Mouse (Mus musculus): ENCODE data around the gene Gm6803. TPM values are rescaled to one million over a fixed set of nuclear protein-coding genes. Genes with fewer than 3 reads are reported as not detected.

The Gm6803 gene
- polyA plus RNA-seq (2015; fragmentation: Nextera tagmentation; extraction: Ambion mirVana), result not detected in 2 replicates

DNA sequence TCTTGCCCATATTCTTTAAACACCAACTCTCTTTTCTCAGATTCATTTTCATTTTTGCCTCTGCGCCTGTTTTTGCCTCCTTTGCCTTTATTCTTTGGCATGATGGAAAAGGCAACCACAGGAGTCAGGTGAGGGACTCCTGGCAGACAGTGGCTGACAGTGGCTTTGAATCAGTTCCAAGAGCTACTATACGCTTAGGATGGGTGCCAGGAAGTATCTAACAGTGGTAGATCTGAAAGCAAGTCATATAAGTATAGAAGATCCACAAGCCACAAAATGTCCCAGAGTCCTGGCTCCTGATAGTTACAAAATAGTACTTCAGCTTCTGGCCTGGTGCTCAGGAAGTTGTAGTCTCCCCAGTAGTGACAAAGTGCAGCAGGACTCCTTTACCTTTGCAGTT is at the start of gene Gm6803:
Gm6803 (minus strand) TSS at position 101 of the 400 bp plus-strand sequence.

DNA sequence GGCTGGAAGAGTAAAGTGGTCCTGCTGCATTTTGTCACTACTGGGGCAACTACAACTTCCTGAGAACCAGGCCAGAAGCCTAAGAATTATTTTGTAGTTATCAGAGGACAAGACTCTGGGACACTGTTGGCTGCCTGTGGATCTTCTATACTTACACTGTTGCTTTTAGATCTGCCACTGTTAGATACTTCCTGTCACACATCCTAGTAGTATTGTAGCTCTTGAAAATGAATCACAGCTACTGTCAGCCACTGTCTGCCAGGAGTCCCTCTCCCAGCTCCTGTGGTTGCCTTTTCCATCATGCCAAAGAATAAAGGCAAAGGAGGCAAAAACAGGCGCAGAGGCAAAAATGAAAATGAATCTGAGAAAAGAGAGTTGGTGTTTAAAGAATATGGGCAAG is 8.1 kb upstream of the Gm6803 start, which contains the start of gene Gm2056:
Gm2056 (plus strand) TSS at position 301 of the 400 bp plus-strand sequence.

DNA sequence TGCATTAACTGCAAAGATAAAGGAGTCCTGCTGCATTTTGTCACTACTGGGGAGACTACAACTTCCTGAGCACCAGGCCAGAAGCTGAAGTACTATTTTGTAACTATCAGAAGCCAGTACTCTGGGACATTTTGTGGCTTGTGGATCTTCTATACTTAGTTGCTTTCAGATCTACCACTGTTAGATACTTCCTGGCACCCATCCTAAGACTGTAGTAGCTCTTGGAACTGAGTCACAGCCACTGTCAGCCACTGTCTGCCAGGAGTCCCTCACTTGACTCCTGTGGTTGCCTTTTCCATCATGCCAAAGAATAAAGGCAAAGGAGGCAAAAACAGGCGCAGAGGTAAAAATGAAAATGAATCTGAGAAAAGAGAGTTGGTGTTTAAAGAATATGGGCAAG is 7.0 kb downstream of the Gm6803 start, which contains the start of gene Gm2075:
Gm2075 (plus strand) TSS at position 301 of the 400 bp plus-strand sequence.

Other genes with a start within 250 kb of the Gm6803 start
- not detected in 2 replicates for gene Gm21319, start 243.0 kb downstream of the Gm6803 start, polyA plus RNA-seq (2015; fragmentation: Nextera tagmentation; extraction: Ambion mirVana)
- gene Gm21936, start 223.3 kb downstream of the Gm6803 start, polyA plus RNA-seq (2015; fragmentation: Nextera tagmentation; extraction: Ambion mirVana), result not detected in 2 replicates
- gene BB287469, start 202.2 kb downstream of the Gm6803 start, polyA plus RNA-seq (2015; fragmentation: Nextera tagmentation; extraction: Ambion mirVana), result not detected in 2 replicates
- gene Gm2001, start 176.4 kb downstream of the Gm6803 start, polyA plus RNA-seq (2015; fragmentation: Nextera tagmentation; extraction: Ambion mirVana), result not detected in 2 replicates
- gene Gm2016, start 144.7 kb downstream of the Gm6803 start, polyA plus RNA-seq (2015; fragmentation: Nextera tagmentation; extraction: Ambion mirVana), result not detected in 2 replicates
- not detected in 2 replicates for gene Gm2022, start 123.4 kb downstream of the Gm6803 start, polyA plus RNA-seq (2015; fragmentation: Nextera tagmentation; extraction: Ambion mirVana)
- not detected in 2 replicates for gene Gm2035, start 98.9 kb downstream of the Gm6803 start, polyA plus RNA-seq (2015; fragmentation: Nextera tagmentation; extraction: Ambion mirVana)
- not detected in 2 replicates for gene Gm2042, start 64.7 kb downstream of the Gm6803 start, polyA plus RNA-seq (2015; fragmentation: Nextera tagmentation; extraction: Ambion mirVana)
- gene Gm2075, start 6.9 kb downstream of the Gm6803 start, polyA plus RNA-seq (2015; fragmentation: Nextera tagmentation; extraction: Ambion mirVana), result not detected in 2 replicates
- not detected in 2 replicates for gene Gm2056, start 8.2 kb upstream of the Gm6803 start, polyA plus RNA-seq (2015; fragmentation: Nextera tagmentation; extraction: Ambion mirVana)
- gene Gm16368, start 64.9 kb upstream of the Gm6803 start, polyA plus RNA-seq (2015; fragmentation: Nextera tagmentation; extraction: Ambion mirVana), result not detected in 2 replicates
- gene Gm10436, start 163.3 kb upstream of the Gm6803 start, polyA plus RNA-seq (2015; fragmentation: Nextera tagmentation; extraction: Ambion mirVana), result not detected in 2 replicates
- gene Gm8332, start 231.3 kb upstream of the Gm6803 start, polyA plus RNA-seq (2015; fragmentation: Nextera tagmentation; extraction: Ambion mirVana), result not detected in 2 replicates